Mouse (Mus musculus): ENCODE data around the gene Cd5. TPM values are rescaled to one million over a fixed set of nuclear protein-coding genes. Genes with fewer than 3 reads are reported as not detected.

The Cd5 gene
- total and polyA plus RNA-seq, 3 experiments = 0.11 to 0.80 (median 0.26) TPM

DNA sequence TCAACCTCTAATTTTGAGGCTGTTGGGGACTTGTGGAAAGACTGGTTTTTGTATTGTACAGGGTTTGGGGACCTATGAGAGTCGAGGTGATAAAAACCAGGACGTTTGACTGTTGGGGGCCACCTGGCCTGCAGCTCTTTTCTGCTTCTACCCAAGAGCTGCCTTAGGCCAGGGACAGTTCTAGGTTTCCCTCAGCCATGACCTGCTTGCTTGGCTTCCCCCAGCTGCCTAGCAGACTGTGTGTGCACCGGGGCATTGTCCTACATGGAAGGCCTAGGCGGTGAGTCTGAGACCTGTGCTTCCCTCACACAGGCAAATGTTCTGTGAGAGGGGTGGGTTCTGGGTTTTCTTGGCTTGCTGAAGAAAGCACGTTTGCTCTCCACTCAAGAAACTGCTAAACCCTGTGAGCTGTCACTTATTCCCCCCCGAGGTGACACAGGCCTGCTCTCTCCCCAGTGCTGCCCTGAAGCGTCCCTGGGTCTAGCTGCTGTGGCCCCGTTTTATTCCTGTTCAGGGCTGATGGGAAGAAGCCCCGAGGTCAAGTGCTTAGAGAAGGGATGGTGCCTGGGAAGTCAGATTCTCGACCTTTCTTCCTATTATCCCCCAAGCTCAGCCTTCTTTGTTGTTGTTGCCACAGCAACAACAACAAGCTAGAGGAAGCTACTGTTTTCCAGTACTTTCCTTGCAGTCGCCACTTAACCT is 9.8 kb upstream of the Cd5 start:
- H3K27me3 ChIP-seq (ENCODE audit: control insufficient read depth, insufficient read depth, low read length) = no peaks in the 10 kb centered on the region
- H3K79me2 ChIP-seq (replicated peaks; ENCODE audit: control insufficient read depth, insufficient read depth, low read length) = no peaks in the 10 kb centered on the region
- WGBS = 63% methylated on average over 11 of the region's 11 CpGs
- DNase-seq = no peak
- H3K36me3 ChIP-seq (ENCODE audit: control insufficient read depth, insufficient read depth, low read length) = no peaks in the 10 kb centered on the region
- H3K9ac ChIP-seq (ENCODE audit: low read depth, low read length) = no peak overlapping the region
- H3K4me3 ChIP-seq = no peak overlapping the region
- no peak overlapping the region for H3K27ac ChIP-seq
- TF ChIP-seq POLR2A (IDR thresholded peaks at IDR 0.05; ENCODE audit: insufficient read depth, low read depth, low read length) = no peak
- no peak for TF ChIP-seq EP300 (IDR thresholded peaks at IDR 0.05; ENCODE audit: insufficient read depth, low read depth, low read length)
- no peak for TF ChIP-seq CTCF (IDR thresholded peaks at IDR 0.05)
- no peaks in the 10 kb centered on the region for H3K4me1 ChIP-seq (ENCODE audit: control insufficient read depth, insufficient read depth, low read length)
- intact Hi-C loops (cut with DNase I) = no loop called here

DNA sequence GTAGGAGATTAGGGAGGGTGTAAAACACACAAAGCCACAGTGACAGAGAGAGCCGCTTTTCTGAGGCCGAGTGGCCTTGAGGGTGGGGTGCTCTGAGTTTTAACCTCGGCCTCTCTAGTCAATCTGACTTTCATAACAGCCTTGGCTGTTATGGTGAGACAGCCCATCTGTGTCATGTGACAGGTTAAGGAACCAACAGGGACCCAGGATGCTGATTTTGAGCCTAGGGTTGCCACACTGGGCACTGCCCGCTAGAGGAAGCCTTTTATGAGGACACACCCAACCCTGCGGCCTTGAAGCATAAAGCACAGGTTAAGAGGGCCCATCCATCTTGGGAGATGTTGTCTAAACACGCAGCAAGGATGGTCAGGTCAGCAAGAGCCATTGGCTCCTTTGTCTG is 8.9 kb upstream of the Cd5 start:
- 87% methylated on average over 6 of the region's 6 CpGs for WGBS

GRCm38 (mm10) chr19:10747182-10747581 is 8.4 kb upstream of the Cd5 start:
- H3K4me3 ChIP-seq = no peak overlapping the region
- H3K4me1 ChIP-seq (ENCODE audit: control insufficient read depth, insufficient read depth, low read length) = no peaks in the 10 kb centered on the region
- H3K27me3 ChIP-seq (ENCODE audit: control insufficient read depth, insufficient read depth, low read length) = no peaks in the 10 kb centered on the region
- no peaks in the 10 kb centered on the region for H3K36me3 ChIP-seq (ENCODE audit: control insufficient read depth, insufficient read depth, low read length)
- no peak overlapping the region for H3K9ac ChIP-seq (ENCODE audit: low read depth, low read length)
- intact Hi-C loops (cut with DNase I) = no loop called here
- no peak for DNase-seq
- H3K27ac ChIP-seq = no peak overlapping the region
- WGBS = 72% methylated on average over 7 of the region's 7 CpGs
- no peaks in the 10 kb centered on the region for H3K79me2 ChIP-seq (replicated peaks; ENCODE audit: control insufficient read depth, insufficient read depth, low read length)
- TF ChIP-seq POLR2A (IDR thresholded peaks at IDR 0.05; ENCODE audit: insufficient read depth, low read depth, low read length) (no peak), CTCF (IDR thresholded peaks at IDR 0.05) (no peak), EP300 (IDR thresholded peaks at IDR 0.05; ENCODE audit: insufficient read depth, low read depth, low read length) (no peak)

More for the DNA sequence above, 8.9 kb upstream of the Cd5 start:
- Histone ChIP-seq H3K4me3 (no peak overlapping the region), H3K79me2 (replicated peaks; ENCODE audit: control insufficient read depth, insufficient read depth, low read length) (no peaks in the 10 kb centered on the region), H3K27me3 (ENCODE audit: control insufficient read depth, insufficient read depth, low read length) (no peaks in the 10 kb centered on the region), H3K27ac (no peak overlapping the region), H3K4me1 (ENCODE audit: control insufficient read depth, insufficient read depth, low read length) (no peaks in the 10 kb centered on the region), H3K36me3 (ENCODE audit: control insufficient read depth, insufficient read depth, low read length) (no peaks in the 10 kb centered on the region), H3K9ac (ENCODE audit: low read depth, low read length) (no peak overlapping the region)
- TF ChIP-seq POLR2A (IDR thresholded peaks at IDR 0.05; ENCODE audit: insufficient read depth, low read depth, low read length) (no peak), EP300 (IDR thresholded peaks at IDR 0.05; ENCODE audit: insufficient read depth, low read depth, low read length) (no peak), CTCF (IDR thresholded peaks at IDR 0.05) (no peak)
- DNase-seq = no peak
- intact Hi-C loops (cut with DNase I) = no loop called here

DNA sequence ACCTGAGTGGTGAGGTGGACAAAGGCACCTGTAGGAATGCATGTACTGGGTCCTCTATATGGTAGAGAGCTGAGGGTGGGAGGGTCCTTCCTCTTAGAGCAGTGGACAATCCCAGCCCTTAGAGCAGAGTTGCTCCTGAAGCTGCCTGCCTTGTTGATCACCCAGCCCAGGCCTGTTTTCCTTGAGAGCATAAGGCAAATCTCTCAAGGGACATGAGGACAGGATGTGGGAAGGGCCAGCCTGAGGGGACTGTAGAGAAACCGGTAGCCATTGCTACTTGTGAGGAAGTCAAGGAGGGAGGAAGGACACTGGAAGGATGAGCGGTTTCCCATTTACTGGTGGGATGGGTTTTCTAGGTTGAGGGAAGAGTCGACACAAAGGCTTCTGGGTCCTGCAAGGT is 3.8 kb upstream of the Cd5 start:
- Histone ChIP-seq H3K4me3 (no peak overlapping the region), H3K36me3 (ENCODE audit: control insufficient read depth, insufficient read depth, low read length) (no peaks in the 10 kb centered on the region), H3K4me1 (ENCODE audit: control insufficient read depth, insufficient read depth, low read length) (no peaks in the 10 kb centered on the region), H3K27me3 (ENCODE audit: control insufficient read depth, insufficient read depth, low read length) (no peaks in the 10 kb centered on the region), H3K9ac (ENCODE audit: low read depth, low read length) (no peak overlapping the region), H3K27ac (no peak overlapping the region; the same call in 1 of the 2 replicates), H3K79me2 (replicated peaks; ENCODE audit: control insufficient read depth, insufficient read depth, low read length) (no peaks in the 10 kb centered on the region)
- TF ChIP-seq CTCF (IDR thresholded peaks at IDR 0.05) (no peak), POLR2A (IDR thresholded peaks at IDR 0.05; ENCODE audit: insufficient read depth, low read depth, low read length) (no peak), EP300 (IDR thresholded peaks at IDR 0.05; ENCODE audit: insufficient read depth, low read depth, low read length) (no peak)
- intact Hi-C loops (cut with DNase I) = no loop called here
- no peak for DNase-seq
- 35% methylated on average over 3 of the region's 3 CpGs for WGBS

DNA sequence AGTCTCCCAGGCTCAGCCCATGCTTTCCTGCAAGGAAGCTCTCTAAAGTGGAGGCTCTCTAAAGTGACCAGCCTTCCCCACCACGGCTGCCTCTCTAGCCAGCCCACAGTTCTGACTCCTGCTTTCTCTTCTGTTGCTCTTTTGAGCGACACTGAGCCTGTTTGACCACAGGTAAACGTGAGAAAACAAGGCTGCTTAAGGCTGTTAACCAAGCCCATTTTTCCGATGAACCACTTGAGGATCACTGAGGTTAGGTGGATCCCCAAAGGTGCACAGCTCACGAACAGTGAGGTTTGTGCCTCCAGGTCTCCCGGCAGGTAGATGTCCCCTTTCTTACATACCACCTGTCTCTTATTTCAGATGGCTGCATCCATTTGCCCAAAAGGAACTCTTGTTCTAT is 3.3 kb upstream of the Cd5 start:
- Histone ChIP-seq H3K9ac (ENCODE audit: low read depth, low read length) (no peak overlapping the region), H3K79me2 (replicated peaks; ENCODE audit: control insufficient read depth, insufficient read depth, low read length) (no peaks in the 10 kb centered on the region), H3K36me3 (ENCODE audit: control insufficient read depth, insufficient read depth, low read length) (no peaks in the 10 kb centered on the region), H3K4me3 (no peak overlapping the region), H3K4me1 (ENCODE audit: control insufficient read depth, insufficient read depth, low read length) (no peaks in the 10 kb centered on the region), H3K27me3 (ENCODE audit: control insufficient read depth, insufficient read depth, low read length) (no peaks in the 10 kb centered on the region), H3K27ac (no peak overlapping the region)
- intact Hi-C loops (cut with DNase I) = no loop called here
- DNase-seq = no peak
- 82% methylated on average over 6 of the region's 6 CpGs for WGBS
- TF ChIP-seq EP300 (IDR thresholded peaks at IDR 0.05; ENCODE audit: insufficient read depth, low read depth, low read length) = no peak

DNA sequence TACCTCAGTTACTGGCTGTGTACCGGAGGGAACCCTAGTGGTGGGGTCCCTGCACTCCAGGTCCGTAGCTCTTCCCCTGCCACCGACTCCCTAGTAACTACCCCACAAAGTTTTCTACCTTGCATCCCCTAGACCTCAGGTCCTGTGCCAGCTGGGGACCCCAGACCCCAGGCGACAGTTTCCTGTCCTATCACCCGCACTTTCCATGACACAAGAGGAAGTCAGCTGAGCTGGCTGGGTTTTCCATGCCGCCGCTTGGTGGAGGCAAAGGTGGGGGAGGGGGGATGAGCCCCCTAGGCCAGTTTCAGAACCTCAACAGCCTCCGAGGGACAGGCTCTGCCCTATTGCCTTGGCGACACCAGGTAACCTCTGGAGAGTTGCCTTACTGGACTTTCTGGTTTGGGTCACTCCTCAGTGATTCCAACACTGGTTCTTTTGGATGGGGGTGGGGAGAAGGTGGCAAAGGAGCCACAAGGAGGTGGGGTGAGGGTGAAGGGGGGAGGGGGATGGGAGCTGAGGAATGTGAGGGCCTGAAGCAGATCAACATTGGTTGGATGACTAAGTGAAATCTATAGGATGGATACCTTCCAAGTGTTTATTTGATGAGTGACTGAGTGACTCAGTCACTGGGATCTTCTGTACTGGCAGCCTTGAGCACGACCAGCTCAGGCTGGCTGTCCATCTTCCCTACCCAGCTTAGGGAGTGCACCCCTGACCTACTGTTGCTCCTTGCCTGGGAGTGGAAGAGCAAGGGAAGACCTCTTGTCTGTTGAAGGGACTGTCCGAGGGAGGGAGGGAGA is 2.0 kb upstream of the Cd5 start:
- DNase-seq = no peak
- H3K4me1 ChIP-seq (ENCODE audit: control insufficient read depth, insufficient read depth, low read length) = no peaks in the 10 kb centered on the region
- 34% methylated on average over 11 of the region's 11 CpGs for WGBS
- no peaks in the 10 kb centered on the region for H3K36me3 ChIP-seq (ENCODE audit: control insufficient read depth, insufficient read depth, low read length)
- H3K27me3 ChIP-seq (ENCODE audit: control insufficient read depth, insufficient read depth, low read length) = no peaks in the 10 kb centered on the region
- no peaks in the 10 kb centered on the region for H3K79me2 ChIP-seq (replicated peaks; ENCODE audit: control insufficient read depth, insufficient read depth, low read length)
- intact Hi-C loops (cut with DNase I) = no loop called here
- H3K4me3 ChIP-seq = no peak overlapping the region
- H3K27ac ChIP-seq = no peak overlapping the region
- TF ChIP-seq EP300 (IDR thresholded peaks at IDR 0.05; ENCODE audit: insufficient read depth, low read depth, low read length) (no peak), POLR2A (IDR thresholded peaks at IDR 0.05; ENCODE audit: insufficient read depth, low read depth, low read length) (no peak), CTCF (IDR thresholded peaks at IDR 0.05) (no peak)
- H3K9ac ChIP-seq (ENCODE audit: low read depth, low read length) = no peak overlapping the region

Measured in heart, adult 2 months (tissue).